Mouse (Mus musculus) heart, adult 11 months (tissue): Measurements from ENCODE around the gene Gm49355.
A peak's percentile ranks its signal among the peaks of the same experiment; 100 is the strongest.
"Not testable (repeated sequence)": the region's sequence is repeated elsewhere in the genome, so short reads cannot be mapped to it uniquely, and the experiment has no call there.

Experiments used
- DNase-seq: peaks from one replicate; pipeline ENCODE4 v3.0.0; 2022

Gene Gm49355

GRCm38 (mm10) chr14:12283641-12284040, at the start of gene Gm49355:
Gene Gm49355 (plus strand): TSS chr14:12283976.
- DNase-seq = no peak

GRCm38 (mm10) chr14:12243726-12244125, 40.0 kb upstream of the Gm49355 start:
- no peak for DNase-seq

DNA sequence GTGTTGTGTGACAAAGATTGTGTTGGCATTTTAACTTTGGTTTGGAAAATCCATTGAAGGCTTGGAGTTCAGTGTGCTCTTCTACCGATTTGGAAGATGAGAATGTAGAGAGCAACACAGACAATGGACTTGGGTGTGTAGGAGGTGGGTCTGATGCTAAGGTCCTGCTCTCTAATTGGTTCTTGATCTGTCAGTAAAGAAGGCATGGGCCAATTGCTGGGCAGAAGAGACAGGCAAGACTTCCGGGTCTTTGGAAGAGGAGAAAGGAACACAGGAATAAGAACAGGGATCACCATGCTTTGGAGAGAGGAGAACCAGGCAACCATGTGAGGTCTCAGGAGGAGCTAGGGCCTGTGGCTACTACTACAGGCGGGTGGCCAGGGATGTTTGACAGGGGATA, 7.7 kb upstream of the Gm49355 start:
- DNase-seq = no peak

DNA sequence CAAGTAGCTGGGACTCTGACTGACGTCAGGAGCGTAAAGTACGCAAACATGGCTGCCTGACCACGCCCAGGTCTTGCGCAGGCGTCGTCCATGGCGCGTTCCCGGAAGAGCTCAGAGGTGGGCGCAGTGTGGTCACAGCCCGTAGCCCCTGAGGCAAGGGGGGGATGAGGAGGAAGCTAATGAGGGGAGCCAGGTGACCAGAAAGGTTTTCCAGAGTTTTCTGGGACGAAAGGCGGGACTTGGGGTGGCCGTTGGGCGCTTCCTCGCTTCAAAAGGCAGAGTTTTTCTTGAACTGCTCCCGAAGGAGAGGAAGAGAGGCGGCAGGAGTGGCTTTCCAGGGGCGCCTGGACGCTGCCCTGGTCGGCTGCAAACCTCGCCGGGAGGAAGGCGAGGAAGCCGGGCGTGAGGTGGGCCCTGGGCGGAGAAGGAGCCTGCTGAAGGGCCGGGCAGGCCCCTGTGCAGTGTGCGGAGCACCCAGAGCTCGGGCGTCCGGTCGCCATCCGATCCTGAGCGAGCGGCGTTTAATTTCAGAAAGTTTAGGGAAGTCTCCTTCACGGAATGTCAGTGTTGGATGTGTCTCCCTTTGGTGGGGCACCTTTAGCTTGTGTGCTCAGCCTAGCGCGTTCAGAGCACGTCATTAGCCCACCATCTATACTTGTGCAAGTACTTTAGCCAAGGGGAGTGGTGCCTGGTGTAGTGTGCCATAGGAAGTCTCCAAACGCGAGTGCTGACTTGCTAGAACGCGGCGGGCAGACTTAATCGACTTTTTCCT, 551 bp downstream of the Gm49355 start, which contains the start of gene 3830406C13Rik:
TSS of gene 3830406C13Rik (plus strand) at position 33 of the 772 bp plus-strand sequence.
- DNase-seq = peak; percentile 98

DNA sequence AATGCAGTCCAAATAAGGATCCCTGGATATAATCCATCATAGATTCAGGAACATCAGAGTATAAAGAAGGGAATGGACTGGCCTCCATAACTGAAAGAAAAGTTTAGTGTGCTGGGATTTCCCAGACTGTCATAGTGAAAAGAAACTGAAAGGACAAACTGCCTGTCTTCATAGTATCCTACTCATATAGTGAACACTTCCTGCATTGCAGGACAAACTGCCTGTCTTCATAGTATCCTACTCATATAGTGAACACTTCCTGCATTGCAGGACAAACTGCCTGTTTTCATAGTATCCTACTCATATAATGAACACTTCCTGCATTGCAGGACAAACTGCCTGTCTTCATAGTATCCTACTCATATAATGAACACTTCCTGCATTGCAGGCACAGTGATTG, 6.0 kb downstream of the Gm49355 start:
- not testable (repeated sequence) for DNase-seq

- DNase-seq = peak; percentile 46
Measured at GRCm38 (mm10) chr14:12296391-12296790, 12.6 kb downstream of the Gm49355 start.

- peak; percentile 28 for DNase-seq
Measured at GRCm38 (mm10) chr14:12299171-12299570, 15.4 kb downstream of the Gm49355 start.

GRCm38 (mm10) chr14:12299654-12300053, 15.9 kb downstream of the Gm49355 start:
- DNase-seq = peak; percentile 51

DNA sequence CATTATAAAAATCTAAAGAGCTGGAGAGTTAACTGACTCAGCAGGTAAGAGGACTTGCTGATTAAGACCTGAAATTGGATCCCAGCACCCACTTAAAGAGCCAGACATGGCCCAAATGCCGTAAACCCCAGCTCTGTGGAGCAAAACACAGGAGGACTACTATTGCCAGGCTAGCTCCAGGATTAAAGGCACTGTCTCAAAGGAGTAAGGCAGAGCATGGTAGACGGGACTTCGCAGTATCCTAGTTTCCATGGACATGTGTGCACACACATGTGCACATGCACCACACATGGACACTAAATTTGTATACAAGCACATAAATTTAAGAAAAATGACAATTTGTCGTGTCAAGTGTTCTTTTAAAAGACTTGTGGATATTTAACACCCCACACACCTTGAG, 16.5 kb downstream of the Gm49355 start:
- DNase-seq = peak; percentile 40

- DNase-seq = no peak
Measured at GRCm38 (mm10) chr14:12300677-12301076, 16.9 kb downstream of the Gm49355 start.

DNA sequence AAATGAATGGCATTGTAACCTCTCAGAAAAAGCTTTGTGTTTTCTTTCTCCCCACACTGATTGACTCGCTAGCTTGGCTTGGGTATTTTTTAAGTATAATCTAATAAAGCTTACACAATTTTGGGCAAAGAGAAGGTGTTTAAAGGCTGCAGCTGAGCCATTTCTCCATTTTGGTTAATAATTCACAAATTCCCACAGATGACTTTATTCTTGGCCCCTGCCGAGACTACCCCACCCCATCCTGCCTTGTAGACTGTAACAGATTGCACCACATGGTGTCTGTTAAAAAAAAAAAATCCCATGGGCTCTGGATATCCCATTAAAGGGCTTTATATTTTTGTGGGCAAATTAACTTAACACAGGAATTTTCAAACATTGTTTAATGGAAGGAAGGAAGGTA, 19.3 kb downstream of the Gm49355 start:
- DNase-seq = peak; percentile 22

GRCm38 (mm10) chr14:12333622-12334021, 49.8 kb downstream of the Gm49355 start:
- no peak for DNase-seq

DNA sequence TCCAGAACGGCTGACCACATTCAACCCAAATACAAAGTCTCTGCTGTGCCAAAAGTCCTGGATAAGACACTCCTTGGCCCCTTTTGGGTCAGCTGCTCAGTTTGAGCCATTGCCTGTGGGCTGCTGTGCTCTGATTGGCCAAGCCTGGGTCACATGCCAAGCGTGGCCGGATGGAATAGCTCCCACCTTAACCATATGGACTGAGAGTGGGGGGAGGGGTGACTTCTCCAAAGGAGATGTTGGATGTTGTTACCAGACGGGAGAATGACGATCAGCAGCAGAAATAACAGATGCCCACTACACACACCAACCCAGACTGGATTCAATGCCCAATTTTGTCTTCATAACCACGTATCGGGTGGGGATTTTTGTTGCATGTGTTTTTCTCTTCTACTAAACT, 51.1 kb downstream of the Gm49355 start:
- peak; percentile 73 for DNase-seq

DNA sequence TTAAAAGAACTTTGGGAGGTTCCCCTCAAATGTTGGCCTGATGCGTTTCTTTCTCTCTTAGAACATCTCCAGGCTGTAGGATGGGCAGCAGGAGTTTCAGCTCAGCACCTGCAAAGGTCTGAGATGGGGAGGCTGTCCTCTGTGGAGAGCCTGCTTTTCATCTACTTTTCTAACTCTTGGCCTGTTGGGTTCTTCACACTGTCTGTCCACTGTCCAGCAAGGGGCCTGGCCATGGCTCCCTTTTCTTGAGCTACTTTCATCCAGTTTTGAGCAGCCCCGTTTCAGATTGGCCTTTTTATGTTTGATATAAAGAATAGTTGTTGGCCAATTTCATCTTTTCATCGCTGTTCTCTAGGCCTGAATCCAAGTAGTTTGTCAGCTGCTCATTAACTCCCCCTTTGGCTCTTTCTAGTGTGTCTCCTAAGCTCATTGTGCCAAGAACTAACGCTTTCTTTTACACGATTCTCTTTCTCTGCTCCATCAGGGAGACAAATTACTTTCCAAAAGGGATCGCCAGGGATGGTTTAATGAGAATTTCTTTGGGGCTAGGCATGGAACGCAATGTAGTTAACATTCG, 53.7 kb downstream of the Gm49355 start:
- DNase-seq = peak; percentile 69

- DNase-seq = peak; percentile 78
Measured at GRCm38 (mm10) chr14:12337998-12338809, 54.4 kb downstream of the Gm49355 start.

- DNase-seq = peak; percentile 56
Measured at GRCm38 (mm10) chr14:12338811-12339565, 55.2 kb downstream of the Gm49355 start.

DNA sequence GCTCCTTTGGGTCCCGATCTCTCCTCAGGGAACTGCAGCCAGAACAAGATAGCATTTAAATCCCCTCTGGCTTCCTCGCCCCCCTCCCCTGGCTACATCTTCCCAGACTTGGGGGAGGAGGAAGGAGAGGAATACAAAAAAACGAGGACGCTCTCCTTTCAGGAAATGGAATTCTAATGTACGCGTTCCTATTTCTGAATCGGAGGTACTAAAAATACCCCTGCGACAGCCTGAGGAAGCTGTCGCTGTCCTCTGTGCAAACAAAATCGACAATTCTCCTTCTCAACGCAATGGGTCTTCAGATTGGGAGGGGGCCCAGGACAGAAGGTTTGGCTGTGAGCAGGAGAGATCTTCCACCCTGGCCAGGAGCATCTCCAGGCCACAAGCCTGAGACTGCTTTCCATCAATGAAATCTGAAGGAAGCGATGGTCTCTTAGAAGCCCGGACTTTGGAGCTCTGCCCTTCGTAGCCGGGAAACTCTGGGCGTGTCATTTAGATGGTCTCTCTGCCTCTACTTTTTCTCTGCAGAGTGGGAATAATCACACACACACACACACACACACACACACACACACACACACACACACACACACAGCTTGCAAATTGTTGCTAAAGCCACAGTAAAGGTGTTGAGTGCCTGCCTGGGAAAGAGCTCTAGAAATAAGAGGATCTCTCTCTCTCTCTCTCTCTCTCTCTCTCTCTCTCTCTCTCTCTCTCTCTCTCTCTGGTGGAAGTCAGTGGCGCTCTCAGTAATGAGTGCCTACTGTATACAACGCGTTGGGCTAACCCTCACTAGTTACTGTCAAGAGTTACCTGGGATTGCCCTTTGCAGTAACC, 56.7 kb downstream of the Gm49355 start:
- DNase-seq = peak; percentile 27

- peak; percentile 61 for DNase-seq
Measured at GRCm38 (mm10) chr14:12341075-12341788, 57.5 kb downstream of the Gm49355 start.

DNA sequence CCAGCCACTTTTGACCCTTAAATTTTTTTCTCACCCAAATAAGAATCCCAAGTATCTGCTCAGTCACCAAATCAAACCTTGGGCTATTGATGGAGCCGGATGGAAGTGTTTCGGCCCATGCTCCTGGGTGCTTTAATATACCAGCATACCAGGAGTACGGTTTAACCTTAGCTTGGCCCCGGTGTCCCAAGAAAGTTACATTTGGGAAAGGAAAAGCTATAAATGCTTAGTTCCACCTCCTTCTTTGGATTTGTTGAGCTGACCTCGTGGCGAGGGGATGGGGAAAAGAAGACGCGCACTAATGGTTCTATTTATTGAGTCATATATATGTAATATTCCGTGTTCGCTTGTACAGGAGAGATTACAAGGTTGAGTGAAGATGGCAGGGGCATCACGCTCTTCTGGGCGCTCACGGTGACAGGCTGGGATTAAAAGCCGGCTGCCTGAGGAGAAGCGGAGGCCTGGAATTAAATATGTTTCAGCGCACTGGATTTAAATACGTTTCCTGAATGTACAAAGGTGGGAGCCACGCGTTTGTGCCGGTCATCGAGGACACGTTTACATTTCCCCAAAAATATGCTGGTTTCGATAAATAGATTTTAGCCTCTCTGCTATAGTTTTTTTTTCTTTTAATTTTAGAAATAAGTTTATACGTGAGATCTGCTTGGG, 58.1 kb downstream of the Gm49355 start:
- DNase-seq = peak; percentile 37

GRCm38 (mm10) chr14:12342458-12343131, 58.8 kb downstream of the Gm49355 start:
- peak; percentile 49 for DNase-seq
